Mouse (Mus musculus): ENCODE data around the gene Adam11. TPM values are rescaled to one million over a fixed set of nuclear protein-coding genes. Genes with fewer than 3 reads are reported as not detected.

The Adam11 gene
- polyA plus RNA-seq, 1 experiment from 2014 or later: 7.3 TPM

- no peak overlapping the region for H3K27ac ChIP-seq (replicated peaks in 1 of 2; ENCODE audit: control insufficient read depth in 1 of 2, insufficient read depth in 1 of 2, low read depth in 2 of 2, low read length in 2 of 2)
- ATAC-seq (ENCODE audit: insufficient number of reproducible peaks, insufficient read depth, low FRiP score, low read depth): no peak
- peaks cover 23 to 29% of the 10 kb centered on the region in 2 experiments for H3K4me1 ChIP-seq (ENCODE audit: control insufficient read depth in 2 of 2, insufficient read depth in 2 of 2, low read length in 2 of 2)
- no peak overlapping the region for H3K4me2 ChIP-seq (ENCODE audit: low read length)
- 70% methylated on average over 18 of the region's 18 CpGs for WGBS
- H3K27me3 ChIP-seq (ENCODE audit: control insufficient read depth, insufficient read depth, low read length): no peaks in the 10 kb centered on the region; the same call in 1 of the 2 replicates
- H3K36me3 ChIP-seq (ENCODE audit: control insufficient read depth, insufficient read depth, low read length): peaks cover 8% of the 10 kb centered on the region; the same call in 1 of the 2 replicates
- H3K4me3 ChIP-seq (ENCODE audit: control insufficient read depth in 1 of 2, insufficient read depth in 1 of 2, low read depth in 1 of 2, low read length in 2 of 2): no peak overlapping the region
- H3K9me3 ChIP-seq (ENCODE audit: control insufficient read depth, low read length): no peaks in the 10 kb centered on the region
- H3K9ac ChIP-seq (ENCODE audit: low read length): no peak overlapping the region
These were observed 11.8 kb downstream of the Adam11 start for GRCm38 (mm10) chr11:102772771-102773700.

DNA sequence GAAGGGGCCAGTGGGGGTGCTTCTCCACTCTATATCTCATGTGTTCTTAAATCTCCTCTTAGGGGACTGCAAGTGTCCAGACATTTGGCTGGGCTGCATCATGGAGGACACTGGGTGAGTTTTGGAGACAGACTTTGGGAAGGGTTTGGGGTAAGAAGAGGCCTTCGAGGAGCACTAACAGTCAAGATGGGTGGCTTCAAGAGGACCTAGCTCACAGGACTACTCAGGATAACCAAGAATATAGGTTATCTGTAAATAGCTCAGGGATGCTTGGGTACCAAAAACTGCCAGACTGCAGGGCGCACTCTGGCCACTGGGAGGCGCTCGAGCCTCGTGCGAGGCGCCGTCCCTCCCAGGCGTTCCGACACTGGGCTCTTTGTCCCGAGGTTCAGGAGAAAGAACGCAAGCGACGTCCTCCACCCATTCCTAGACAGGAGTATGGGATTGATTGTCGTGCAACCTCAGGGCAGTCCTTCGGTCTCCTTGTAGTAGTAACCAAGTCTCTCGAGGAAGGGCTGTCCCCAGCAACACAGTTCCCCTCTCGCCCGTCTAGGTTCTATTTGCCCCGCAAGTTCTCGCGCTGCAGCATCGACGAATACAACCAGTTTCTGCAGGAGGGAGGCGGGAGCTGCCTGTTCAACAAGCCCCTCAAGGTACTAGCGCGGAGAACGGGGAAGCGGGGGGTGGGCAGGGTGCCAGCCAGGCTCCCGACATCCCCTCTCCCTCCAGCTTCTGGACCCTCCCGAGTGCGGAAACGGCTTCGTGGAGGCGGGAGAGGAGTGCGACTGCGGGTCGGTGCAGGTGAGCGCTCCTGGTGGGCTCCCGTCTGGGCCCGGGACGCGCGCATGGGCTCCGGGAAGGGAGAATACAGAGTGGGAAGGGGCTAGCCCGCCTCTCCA lies 12.7 kb downstream of the Adam11 start:
- Histone ChIP-seq H3K27ac (replicated peaks in 1 of 2; ENCODE audit: control insufficient read depth in 1 of 2, insufficient read depth in 1 of 2, low read depth in 2 of 2, low read length in 2 of 2) (peak overlapping the region; percentile 63 to 66), H3K4me3 (ENCODE audit: control insufficient read depth in 1 of 2, insufficient read depth in 1 of 2, low read depth in 1 of 2, low read length in 2 of 2) (peak overlapping the region; percentile 63 to 65), H3K4me2 (ENCODE audit: low read length) (peak overlapping the region; percentile 100), H3K4me1 (ENCODE audit: control insufficient read depth in 2 of 2, insufficient read depth in 2 of 2, low read length in 2 of 2) (peaks cover 31 to 36% of the 10 kb centered on the region in 2 experiments), H3K9ac (ENCODE audit: low read length) (peak overlapping the region; percentile 80), H3K36me3 (ENCODE audit: control insufficient read depth, insufficient read depth, low read length) (peaks cover 8% of the 10 kb centered on the region; the same call in 1 of the 2 replicates), H3K9me3 (ENCODE audit: control insufficient read depth, low read length) (no peaks in the 10 kb centered on the region), H3K27me3 (ENCODE audit: control insufficient read depth, insufficient read depth, low read length) (no peaks in the 10 kb centered on the region; the same call in 1 of the 2 replicates)
- under 1% methylated on average over 46 of the region's 46 CpGs for WGBS
- ATAC-seq (ENCODE audit: insufficient number of reproducible peaks, insufficient read depth, low FRiP score, low read depth): peak; percentile 3; the same call in 1 of the 2 replicates

- Histone ChIP-seq H3K4me1 (ENCODE audit: control insufficient read depth in 2 of 2, insufficient read depth in 2 of 2, low read length in 2 of 2) (peaks cover 35 to 40% of the 10 kb centered on the region in 2 experiments), H3K36me3 (ENCODE audit: control insufficient read depth, insufficient read depth, low read length) (peaks cover 8% of the 10 kb centered on the region; the same call in 1 of the 2 replicates)
- 2% methylated on average over 25 of the region's 25 CpGs for WGBS
These were observed 13.4 kb downstream of the Adam11 start for GRCm38 (mm10) chr11:102774621-102775141.

GRCm38 (mm10) chr11:102777598-102777997 lies 16.4 kb downstream of the Adam11 start:
- ATAC-seq (ENCODE audit: insufficient number of reproducible peaks, insufficient read depth, low FRiP score, low read depth): no peak
- peak overlapping the region in 1 of 2 experiments; percentile 53; a peak in 2 of 4 replicates for H3K27ac ChIP-seq (replicated peaks in 1 of 2; ENCODE audit: control insufficient read depth in 1 of 2, insufficient read depth in 1 of 2, low read depth in 2 of 2, low read length in 2 of 2)
- peak overlapping the region; percentile 17 to 39; a peak in 3 of 4 replicates for H3K4me3 ChIP-seq (ENCODE audit: control insufficient read depth in 1 of 2, insufficient read depth in 1 of 2, low read depth in 1 of 2, low read length in 2 of 2)
- peak overlapping the region; percentile 72 for H3K9ac ChIP-seq (ENCODE audit: low read length)
- peaks cover 8% of the 10 kb centered on the region; the same call in 1 of the 2 replicates for H3K36me3 ChIP-seq (ENCODE audit: control insufficient read depth, insufficient read depth, low read length)
- peaks cover 40 to 44% of the 10 kb centered on the region in 2 experiments for H3K4me1 ChIP-seq (ENCODE audit: control insufficient read depth in 2 of 2, insufficient read depth in 2 of 2, low read length in 2 of 2)
- WGBS: 15% methylated on average over 21 of the region's 21 CpGs
- no peaks in the 10 kb centered on the region for H3K27me3 ChIP-seq (ENCODE audit: control insufficient read depth, insufficient read depth, low read length)
- no peaks in the 10 kb centered on the region for H3K9me3 ChIP-seq (ENCODE audit: control insufficient read depth, low read length)
- H3K4me2 ChIP-seq (ENCODE audit: low read length): peak overlapping the region; percentile 63

More at GRCm38 (mm10) chr11:102774621-102775141, 13.4 kb downstream of the Adam11 start:
- Histone ChIP-seq H3K27me3 (ENCODE audit: control insufficient read depth, insufficient read depth, low read length) (no peaks in the 10 kb centered on the region; the same call in 1 of the 2 replicates), H3K27ac (replicated peaks in 1 of 2; ENCODE audit: control insufficient read depth in 1 of 2, insufficient read depth in 1 of 2, low read depth in 2 of 2, low read length in 2 of 2) (peak overlapping the region; percentile 63 to 66), H3K4me2 (ENCODE audit: low read length) (peak overlapping the region; percentile 100), H3K4me3 (ENCODE audit: control insufficient read depth in 1 of 2, insufficient read depth in 1 of 2, low read depth in 1 of 2, low read length in 2 of 2) (peak overlapping the region; percentile 63 to 65), H3K9me3 (ENCODE audit: control insufficient read depth, low read length) (no peaks in the 10 kb centered on the region), H3K9ac (ENCODE audit: low read length) (peak overlapping the region; percentile 80)
- peak; percentile 76 for ATAC-seq (ENCODE audit: insufficient number of reproducible peaks, insufficient read depth, low FRiP score, low read depth)

DNA sequence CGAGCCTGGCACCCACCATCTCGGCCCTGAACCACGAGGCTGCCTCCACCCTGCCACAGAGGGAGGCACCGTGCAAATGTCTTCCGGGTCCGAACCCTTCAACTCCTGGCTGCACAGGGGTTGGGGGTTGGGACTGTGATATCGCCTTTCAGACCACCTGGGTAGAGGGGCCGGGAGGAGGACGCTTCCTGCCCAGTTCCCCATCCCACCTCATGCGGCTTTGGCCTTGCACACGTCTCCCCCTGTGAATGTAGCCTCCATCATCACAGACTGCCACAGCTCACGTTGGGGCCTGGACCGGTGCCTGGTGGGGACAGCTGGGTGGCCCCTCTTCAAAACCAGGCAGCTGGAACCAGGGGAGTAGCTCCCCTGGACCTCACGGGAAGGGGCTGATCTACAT lies 16.9 kb downstream of the Adam11 start:
- WGBS: 35% methylated on average over 14 of the region's 14 CpGs
- Histone ChIP-seq H3K4me2 (ENCODE audit: low read length) (peak overlapping the region; percentile 63; the same call in 1 of the 2 replicates), H3K4me3 (ENCODE audit: control insufficient read depth in 1 of 2, insufficient read depth in 1 of 2, low read depth in 1 of 2, low read length in 2 of 2) (no peak overlapping the region), H3K27ac (replicated peaks in 1 of 2; ENCODE audit: control insufficient read depth in 1 of 2, insufficient read depth in 1 of 2, low read depth in 2 of 2, low read length in 2 of 2) (0 out of 4 replicates have a peak overlapping the region, but pooled peaks of 1 of the 2 experiments have one; percentile 0), H3K36me3 (ENCODE audit: control insufficient read depth, insufficient read depth, low read length) (peaks cover 8% of the 10 kb centered on the region; the same call in 1 of the 2 replicates), H3K9me3 (ENCODE audit: control insufficient read depth, low read length) (no peaks in the 10 kb centered on the region), H3K27me3 (ENCODE audit: control insufficient read depth, insufficient read depth, low read length) (no peaks in the 10 kb centered on the region), H3K9ac (ENCODE audit: low read length) (peak overlapping the region; percentile 72; the same call in 1 of the 2 replicates), H3K4me1 (ENCODE audit: control insufficient read depth in 2 of 2, insufficient read depth in 2 of 2, low read length in 2 of 2) (peaks cover 45 to 50% of the 10 kb centered on the region in 2 experiments)
- ATAC-seq (ENCODE audit: insufficient number of reproducible peaks, insufficient read depth, low FRiP score, low read depth): no peak

DNA sequence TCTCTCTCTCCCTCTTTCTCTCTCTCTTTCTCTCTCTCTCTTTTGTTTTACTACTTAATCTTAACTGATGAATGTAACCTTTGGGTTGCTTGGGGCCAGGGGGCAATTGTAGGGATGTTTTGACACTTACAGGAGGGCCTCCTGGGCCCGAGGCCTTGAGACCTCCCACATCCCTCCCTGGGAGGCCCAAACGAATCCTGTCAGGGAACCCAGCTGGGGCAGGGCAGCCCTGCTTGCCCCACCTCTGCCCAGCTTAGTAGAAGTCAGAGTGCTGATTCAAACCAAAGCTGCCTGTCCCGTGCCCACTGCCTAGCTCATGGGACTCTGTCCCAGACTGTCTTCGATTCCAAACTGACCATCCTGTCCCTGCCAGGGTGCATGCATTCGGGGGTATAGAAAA lies 17.4 kb downstream of the Adam11 start:
- no peak for ATAC-seq (ENCODE audit: insufficient number of reproducible peaks, insufficient read depth, low FRiP score, low read depth)
- H3K36me3 ChIP-seq (ENCODE audit: control insufficient read depth, insufficient read depth, low read length): peaks cover 8% of the 10 kb centered on the region; the same call in 1 of the 2 replicates
- 54% methylated on average over 5 of the region's 5 CpGs for WGBS
- 0 out of 2 replicates have a peak overlapping the region, but pooled peaks have one; percentile 72 for H3K9ac ChIP-seq (ENCODE audit: low read length)
- H3K9me3 ChIP-seq (ENCODE audit: control insufficient read depth, low read length): no peaks in the 10 kb centered on the region
- H3K4me2 ChIP-seq (ENCODE audit: low read length): no peak overlapping the region
- 0 out of 4 replicates have a peak overlapping the region, but pooled peaks of 1 of the 2 experiments have one; percentile 0 for H3K27ac ChIP-seq (replicated peaks in 1 of 2; ENCODE audit: control insufficient read depth in 1 of 2, insufficient read depth in 1 of 2, low read depth in 2 of 2, low read length in 2 of 2)
- H3K4me1 ChIP-seq (ENCODE audit: control insufficient read depth in 2 of 2, insufficient read depth in 2 of 2, low read length in 2 of 2): peaks cover 48 to 54% of the 10 kb centered on the region in 2 experiments
- H3K4me3 ChIP-seq (ENCODE audit: control insufficient read depth in 1 of 2, insufficient read depth in 1 of 2, low read depth in 1 of 2, low read length in 2 of 2): no peak overlapping the region
- no peaks in the 10 kb centered on the region for H3K27me3 ChIP-seq (ENCODE audit: control insufficient read depth, insufficient read depth, low read length)

All from heart, embryonic 14.5 days (tissue).